In the genomic region with DNA sequence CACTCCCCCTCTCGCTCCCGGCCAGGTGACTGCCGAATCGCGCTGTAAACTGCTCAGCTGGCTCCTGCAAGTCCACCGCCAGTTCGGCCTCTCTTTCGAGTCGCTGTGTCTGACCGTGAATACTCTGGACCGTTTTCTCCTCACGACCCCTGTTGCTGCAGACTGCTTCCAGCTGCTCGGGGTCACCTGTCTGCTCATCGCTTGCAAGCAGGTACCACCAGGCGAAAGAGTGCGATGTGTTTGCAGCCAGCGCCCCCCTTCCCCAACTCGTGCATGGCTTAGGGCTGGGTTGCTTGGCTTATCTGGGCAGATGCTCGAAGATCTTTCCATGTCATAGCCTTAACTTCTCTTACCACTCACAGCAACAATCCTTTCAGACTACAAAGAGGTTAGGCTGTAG, we compare ENCODE assay signal across 8 mouse cellular contexts. TPM values are rescaled to one million over a fixed set of nuclear protein-coding genes. Genes with fewer than 3 reads are reported as not detected.
DNase-seq lines count a peak whose midpoint lies in the region; ATAC-seq and TF ChIP-seq lines count a peak whose summit lies in the region.

No protein-coding gene starts in this region.

- TF ChIP-seq CTCF in lung, postnatal 0 days (IDR thresholded peaks at IDR 0.05): no peak

- 2% methylated on average over 19 of the region's 19 CpGs for WGBS in lung, postnatal 0 days
- 1% methylated on average over 19 of the region's 19 CpGs for WGBS in forebrain, embryonic 12.5 days
- WGBS in limb, embryonic 11.5 days: 1% methylated on average over 19 of the region's 19 CpGs

- H3K4me2 ChIP-seq in lung, postnatal 0 days (replicated peaks; ENCODE audit: low read depth, low read length): peak overlapping the region; percentile 83
- H3K4me2 ChIP-seq in forebrain, embryonic 12.5 days: peak overlapping the region; percentile 93
- H3K4me2 ChIP-seq in limb, embryonic 11.5 days (ENCODE audit: low read depth, severe bottlenecking): peak overlapping the region; percentile 77

- H3K36me3 ChIP-seq in lung, postnatal 0 days (ENCODE audit: insufficient read depth, low read length): no peaks in the 10 kb centered on the region
- H3K36me3 ChIP-seq in forebrain, embryonic 12.5 days (replicated peaks): no peaks in the 10 kb centered on the region
- H3K36me3 ChIP-seq in limb, embryonic 11.5 days (ENCODE audit: control insufficient read depth, insufficient read depth, low read length): no peaks in the 10 kb centered on the region

- no peak overlapping the region for H3K27ac ChIP-seq in lung, postnatal 0 days (ENCODE audit: low read length)
- H3K27ac ChIP-seq in forebrain, embryonic 12.5 days: no peak overlapping the region
- H3K27ac ChIP-seq in limb, embryonic 11.5 days (replicated peaks; ENCODE audit: low read depth, low read length): no peak overlapping the region

- ATAC-seq in lung, postnatal 0 days: no peak
- ATAC-seq in forebrain, embryonic 12.5 days (ENCODE audit: low FRiP score): no peak
- no peak for ATAC-seq in limb, embryonic 11.5 days (ENCODE audit: insufficient number of reproducible peaks, low FRiP score, low TSS enrichment, low read depth)

- peak overlapping the region; percentile 42 for H3K4me3 ChIP-seq in lung, postnatal 0 days (ENCODE audit: low read depth, low read length)
- H3K4me3 ChIP-seq in forebrain, embryonic 12.5 days (replicated peaks): peak overlapping the region; percentile 52
- H3K4me3 ChIP-seq in limb, embryonic 11.5 days (ENCODE audit: low read depth, low read length): peak overlapping the region; percentile 15; the same call in 1 of the 2 replicates

- no peak overlapping the region for H3K9ac ChIP-seq in lung, postnatal 0 days (replicated peaks; ENCODE audit: low read depth)
- no peak overlapping the region; the same call in 1 of the 2 replicates for H3K9ac ChIP-seq in forebrain, embryonic 12.5 days
- no peak overlapping the region for H3K9ac ChIP-seq in limb, embryonic 11.5 days (ENCODE audit: low read length)

- no peaks in the 10 kb centered on the region for H3K9me3 ChIP-seq in lung, postnatal 0 days (ENCODE audit: low read length)
- H3K9me3 ChIP-seq in forebrain, embryonic 12.5 days: no peaks in the 10 kb centered on the region
- H3K9me3 ChIP-seq in limb, embryonic 11.5 days (ENCODE audit: control insufficient read depth, low read length): no peaks in the 10 kb centered on the region

- no peak for TF ChIP-seq EP300 in lung, postnatal 0 days (IDR thresholded peaks at IDR 0.05)

- peaks cover 52% of the 10 kb centered on the region for H3K27me3 ChIP-seq in lung, postnatal 0 days (replicated peaks; ENCODE audit: insufficient read depth, low read length)
- H3K27me3 ChIP-seq in forebrain, embryonic 12.5 days: peaks cover 89% of the 10 kb centered on the region
- H3K27me3 ChIP-seq in limb, embryonic 11.5 days (ENCODE audit: control insufficient read depth, insufficient read depth, low read length): peaks cover 70% of the 10 kb centered on the region

- DNase-seq in lung, postnatal 0 days (ENCODE audit: low spot score): no peak
- no peak for DNase-seq in lung, postnatal 10 days
- DNase-seq in limb, embryonic 11.5 days (ENCODE audit: low spot score): peak; percentile 58
- DNase-seq in retina, embryonic 14.5 days (ENCODE audit: low spot score): peak; percentile 30
- DNase-seq in thymus, postnatal 25 days: no peak
- no peak for DNase-seq in spleen, postnatal 14 days (ENCODE audit: low spot score in 2 of 2)
- no peak for DNase-seq in spleen, postnatal 10 days (ENCODE audit: low spot score in 2 of 2)

- peaks cover 30% of the 10 kb centered on the region for H3K4me1 ChIP-seq in lung, postnatal 0 days (ENCODE audit: insufficient read depth, low read depth, low read length)
- H3K4me1 ChIP-seq in forebrain, embryonic 12.5 days: peaks cover 47% of the 10 kb centered on the region
- peaks cover 39% of the 10 kb centered on the region for H3K4me1 ChIP-seq in limb, embryonic 11.5 days (ENCODE audit: control insufficient read depth, insufficient read depth, low read length)

RNA-seq across cellular contexts. Expression of a gene that starts 1.3 kb away (rescaled TPM):
- polyA plus RNA-seq in lung, postnatal 0 days (2015; fragmentation: Nextera tagmentation; extraction: Ambion mirVana): 6.0 and 6.2 TPM in 2 replicates
- polyA plus RNA-seq in forebrain, embryonic 12.5 days (2016; fragmentation: Nextera tagmentation; extraction: Ambion mirVana): 4.4 and 7.2 TPM in 2 replicates
- polyA plus RNA-seq in limb, embryonic 11.5 days (2014; fragmentation: Nextera tagmentation; extraction: Ambion mirVana): 0.15 TPM in 1 of 2 replicates, not detected in the other

RNA-seq across cellular contexts. Expression of a gene that starts 4.8 kb away (rescaled TPM):
- polyA plus RNA-seq in lung, postnatal 0 days (2015; fragmentation: Nextera tagmentation; extraction: Ambion mirVana): 1.1 and 1.5 TPM in 2 replicates
- polyA plus RNA-seq in forebrain, embryonic 12.5 days (2016; fragmentation: Nextera tagmentation; extraction: Ambion mirVana): 2.2 and 3.6 TPM in 2 replicates
- not detected in 2 replicates for polyA plus RNA-seq in limb, embryonic 11.5 days (2014; fragmentation: Nextera tagmentation; extraction: Ambion mirVana)

RNA-seq across cellular contexts. Expression of a gene that starts 46.0 kb away (rescaled TPM):
- 0.47 and 0.73 TPM in 2 replicates for polyA plus RNA-seq in lung, postnatal 0 days (2015; fragmentation: Nextera tagmentation; extraction: Ambion mirVana)
- polyA plus RNA-seq in forebrain, embryonic 12.5 days (2016; fragmentation: Nextera tagmentation; extraction: Ambion mirVana): 0.97 and 1.3 TPM in 2 replicates
- not detected in 2 replicates for polyA plus RNA-seq in limb, embryonic 11.5 days (2014; fragmentation: Nextera tagmentation; extraction: Ambion mirVana)

RNA-seq across cellular contexts. Expression of a gene that starts 57.3 kb away (rescaled TPM):
- polyA plus RNA-seq in lung, postnatal 0 days (2015; fragmentation: Nextera tagmentation; extraction: Ambion mirVana): 132 and 135 TPM in 2 replicates
- 77.0 and 81.2 TPM in 2 replicates for polyA plus RNA-seq in forebrain, embryonic 12.5 days (2016; fragmentation: Nextera tagmentation; extraction: Ambion mirVana)
- polyA plus RNA-seq in limb, embryonic 11.5 days (2014; fragmentation: Nextera tagmentation; extraction: Ambion mirVana): 111 and 115 TPM in 2 replicates

Comparison
In these comparisons a context has a peak if more than half of its experiments do, and no peak if none do; other contexts are left out.
1. DNase-seq: peak in limb, embryonic 11.5 days (single experiment) and retina, embryonic 14.5 days (single experiment); none in lung, postnatal 0 days (single experiment), lung, postnatal 10 days (single experiment), thymus, postnatal 25 days (single experiment), spleen, postnatal 14 days (0 of 2) and spleen, postnatal 10 days (0 of 2).
2. Peak in every context shown above with its lines, with median percentiles within 50 percentile points of each other: H3K4me2 ChIP-seq and H3K4me3 ChIP-seq.